Mouse (Mus musculus) bone marrow, adult 2 months (tissue): Measurements from ENCODE around the gene Helb. TPM values are rescaled to one million over a fixed set of nuclear protein-coding genes. Genes with fewer than 3 reads are reported as not detected.
"Not testable (repeated sequence)": the region's sequence is repeated elsewhere in the genome, so short reads cannot be mapped to it uniquely, and the experiment has no call there.

Experiments used
- H3K27ac ChIP-seq: fragments of 200-500 bp; 2 replicates; pipeline ENCODE4 v1.5.1; 2012; ENCODE audit warnings: low read depth, mild to moderate bottlenecking, control low read depth, inconsistent platforms, low read length; ENCODE audit not compliant: control insufficient read depth, poor library complexity, insufficient read depth
- H3K4me1 ChIP-seq: fragments of 200-500 bp; 2 replicates; pipeline ENCODE4 v1.6.1; 2011; ENCODE audit warnings: low read length; ENCODE audit not compliant: control insufficient read depth, insufficient read depth
- H3K4me3 ChIP-seq: fragments of 200-500 bp; replicated peaks from 2 replicates; pipeline ENCODE3; 2011; ENCODE audit warnings: mild to moderate bottlenecking, low read depth, low read length, control low read depth; ENCODE audit not compliant: control insufficient read depth
- CTCF ChIP-seq: fragments of 200-500 bp; IDR thresholded peaks from 2 replicates; pipeline ENCODE4 v1.5.1; 2011; ENCODE audit warnings: low read length, control low read depth; ENCODE audit not compliant: control insufficient read depth, insufficient read depth
- POLR2A ChIP-seq: fragments of 200-500 bp; IDR thresholded peaks from 2 replicates; pipeline ENCODE4 v1.6.1; 2011; ENCODE audit warnings: low read depth, mild to moderate bottlenecking, control low read depth, low read length, borderline replicate concordance; ENCODE audit not compliant: control insufficient read depth
- WGBS: fragments of 180-500 bp; shearing (Covaris S2); methylation state at CpG from one replicate; pipeline ENCODE4 v1.1.7; 2018; 5-methylcytosine and 5-hydroxymethylcytosine counted together
- polyA plus RNA-seq: library from polyadenylated mRNA; stranded (reverse); fragments of >200 nt; gene quantifications from 2 replicates; pipeline ENCODE4 v1.2.4, GENCODE M21; 2011; ENCODE audit warnings: low replicate concordance; ENCODE audit not compliant: missing spikeins, insufficient read depth, insufficient read length

The Helb gene
- polyA plus RNA-seq, 1 experiment: 17.6 TPM

- 66% methylated on average over 16 of the region's 16 CpGs for WGBS
- Histone ChIP-seq H3K4me3 (no peak overlapping the region), H3K4me1 (peaks cover 3% of the 10 kb centered on the region; the same call in 1 of the 2 replicates), H3K27ac (no peak overlapping the region)
- TF ChIP-seq POLR2A: no peak
- peak; percentile 37; the same call in 1 of the 2 replicates for TF ChIP-seq CTCF
Observed at GRCm38 (mm10) chr10:120130621-120131020, 17.8 kb upstream of the Helb start.

GRCm38 (mm10) chr10:120128601-120129277 is 16.0 kb upstream of the Helb start:
- TF ChIP-seq CTCF (no peak), POLR2A (no peak)
- WGBS: 45% methylated on average over 13 of the region's 13 CpGs
- no peak overlapping the region for H3K4me3 ChIP-seq

GRCm38 (mm10) chr10:120125465-120125857 is 12.7 kb upstream of the Helb start:
- 17% methylated on average over 10 of the region's 10 CpGs for WGBS
- no peak overlapping the region for H3K27ac ChIP-seq
- no peak overlapping the region for H3K4me3 ChIP-seq
- H3K4me1 ChIP-seq: no peaks in the 10 kb centered on the region
- TF ChIP-seq CTCF (no peak), POLR2A (no peak)

More at GRCm38 (mm10) chr10:120128601-120129277, 16.0 kb upstream of the Helb start:
- H3K27ac ChIP-seq: no peak overlapping the region
- peaks cover 3% of the 10 kb centered on the region; the same call in 1 of the 2 replicates for H3K4me1 ChIP-seq

GRCm38 (mm10) chr10:120124801-120125464 is 12.1 kb upstream of the Helb start:
- Histone ChIP-seq H3K4me1 (no peaks in the 10 kb centered on the region), H3K4me3 (no peak overlapping the region), H3K27ac (no peak overlapping the region)
- WGBS: 39% methylated on average over 7 of the region's 7 CpGs
- TF ChIP-seq POLR2A: no peak
- TF ChIP-seq CTCF: peak; percentile 86

- TF ChIP-seq CTCF (no peak), POLR2A (no peak)
- 73% methylated on average over 3 of the region's 3 CpGs for WGBS
- no peaks in the 10 kb centered on the region for H3K4me1 ChIP-seq
- H3K27ac ChIP-seq: no peak overlapping the region
- H3K4me3 ChIP-seq: no peak overlapping the region
Observed at GRCm38 (mm10) chr10:120123721-120124120, 10.9 kb upstream of the Helb start.

- H3K4me3 ChIP-seq: no peak overlapping the region
- WGBS: 88% methylated on average over 1 of the region's 1 CpGs
- H3K27ac ChIP-seq: no peak overlapping the region
- TF ChIP-seq POLR2A: no peak
- TF ChIP-seq CTCF: no peak
- H3K4me1 ChIP-seq: no peaks in the 10 kb centered on the region; the same call in 1 of the 2 replicates
Observed at GRCm38 (mm10) chr10:120115249-120115648, 2.5 kb upstream of the Helb start.

- Histone ChIP-seq H3K4me1 (no peaks in the 10 kb centered on the region; the same call in 1 of the 2 replicates), H3K4me3 (no peak overlapping the region), H3K27ac (no peak overlapping the region)
- 91% methylated on average over 7 of the region's 7 CpGs for WGBS
- TF ChIP-seq CTCF: no peak
- TF ChIP-seq POLR2A: no peak
Observed at GRCm38 (mm10) chr10:120114493-120114892, 1.7 kb upstream of the Helb start.

GRCm38 (mm10) chr10:120113980-120114379 is 1.2 kb upstream of the Helb start:
- no peaks in the 10 kb centered on the region; the same call in 1 of the 2 replicates for H3K4me1 ChIP-seq
- H3K27ac ChIP-seq: no peak overlapping the region
- no peak for TF ChIP-seq POLR2A
- TF ChIP-seq CTCF: no peak
- no peak overlapping the region for H3K4me3 ChIP-seq
- WGBS: 91% methylated on average over 6 of the region's 6 CpGs

- 19% methylated on average over 9 of the region's 9 CpGs for WGBS
- not testable (repeated sequence) for H3K4me3 ChIP-seq, H3K27ac ChIP-seq, H3K4me1 ChIP-seq
Observed at GRCm38 (mm10) chr10:120113482-120113881, 695 bp upstream of the Helb start.
